Mouse (Mus musculus): ENCODE measurements around the gene Klhdc10. TPM values are rescaled to one million over a fixed set of nuclear protein-coding genes. Genes with fewer than 3 reads are reported as not detected.
A peak's percentile ranks its signal among the peaks of the same experiment; 100 is the strongest.

Klhdc10 gene
- polyA plus RNA-seq, 1 experiment from 2014 or later: 8.2 TPM

DNA sequence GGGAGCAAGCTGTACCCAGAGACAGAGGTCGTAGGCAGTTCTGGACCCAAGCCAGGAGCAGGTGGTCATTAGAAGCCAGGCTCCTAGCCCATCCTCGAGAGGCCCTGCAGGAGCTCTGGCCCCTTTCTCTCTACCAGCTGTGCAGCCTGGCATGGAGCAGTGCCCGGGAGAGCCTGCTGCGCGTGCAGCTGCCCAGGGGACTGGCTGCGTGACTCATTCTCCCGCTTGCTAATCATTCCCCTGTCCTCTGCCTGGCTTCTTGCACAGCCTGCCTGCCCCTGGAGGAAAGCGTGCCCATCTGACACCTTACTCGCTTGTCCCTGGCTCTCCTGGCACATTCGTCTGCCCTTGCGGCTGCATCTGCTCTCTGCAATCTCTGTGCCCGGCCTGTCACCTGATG, 67.7 kb downstream of the Klhdc10 start:
- 86% methylated on average over 12 of the region's 12 CpGs for WGBS (ENCODE audit: insufficient replicate concordance)
- H3K27me3 ChIP-seq: peaks cover 6% of the 10 kb centered on the region
- H3K9ac ChIP-seq: no peak overlapping the region
- no peaks in the 10 kb centered on the region for H3K9me3 ChIP-seq (replicated peaks)
- H3K4me2 ChIP-seq: no peak overlapping the region
- H3K36me3 ChIP-seq: no peaks in the 10 kb centered on the region
- no peak overlapping the region for H3K4me3 ChIP-seq (replicated peaks)
- H3K4me1 ChIP-seq (replicated peaks): peaks cover 16% of the 10 kb centered on the region
- no peak overlapping the region for H3K27ac ChIP-seq
- no peak for ATAC-seq (ENCODE audit: low read depth)
- no peak for DNase-seq

DNA sequence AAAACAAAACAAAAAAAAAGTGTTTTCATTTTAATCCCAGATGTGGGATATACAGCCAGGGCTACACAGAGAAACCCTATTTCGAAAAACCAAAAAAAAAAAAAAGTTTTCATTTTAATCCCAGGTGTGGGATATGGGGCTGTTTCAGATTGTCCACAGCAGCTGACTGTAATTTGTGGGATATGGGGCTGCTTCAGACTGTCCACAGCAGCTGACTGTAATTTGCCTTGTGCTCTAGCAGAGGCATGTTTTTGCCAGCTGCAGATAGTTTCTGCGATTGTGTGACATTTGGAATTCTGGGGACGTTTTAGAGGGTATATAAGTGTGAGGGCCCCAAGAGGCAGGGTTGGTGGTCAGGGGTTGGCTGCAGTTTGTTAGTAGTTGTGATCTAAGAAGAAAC, 70.0 kb downstream of the Klhdc10 start:
- Histone ChIP-seq H3K4me1 (replicated peaks) (peaks cover 16% of the 10 kb centered on the region), H3K9me3 (replicated peaks) (no peaks in the 10 kb centered on the region), H3K27ac (no peak overlapping the region), H3K27me3 (no peaks in the 10 kb centered on the region), H3K36me3 (no peaks in the 10 kb centered on the region), H3K4me2 (no peak overlapping the region), H3K9ac (no peak overlapping the region), H3K4me3 (replicated peaks) (no peak overlapping the region)
- no peak for DNase-seq
- WGBS (ENCODE audit: insufficient replicate concordance): 54% methylated on average over 3 of the region's 3 CpGs
- no peak for ATAC-seq (ENCODE audit: low read depth)

DNA sequence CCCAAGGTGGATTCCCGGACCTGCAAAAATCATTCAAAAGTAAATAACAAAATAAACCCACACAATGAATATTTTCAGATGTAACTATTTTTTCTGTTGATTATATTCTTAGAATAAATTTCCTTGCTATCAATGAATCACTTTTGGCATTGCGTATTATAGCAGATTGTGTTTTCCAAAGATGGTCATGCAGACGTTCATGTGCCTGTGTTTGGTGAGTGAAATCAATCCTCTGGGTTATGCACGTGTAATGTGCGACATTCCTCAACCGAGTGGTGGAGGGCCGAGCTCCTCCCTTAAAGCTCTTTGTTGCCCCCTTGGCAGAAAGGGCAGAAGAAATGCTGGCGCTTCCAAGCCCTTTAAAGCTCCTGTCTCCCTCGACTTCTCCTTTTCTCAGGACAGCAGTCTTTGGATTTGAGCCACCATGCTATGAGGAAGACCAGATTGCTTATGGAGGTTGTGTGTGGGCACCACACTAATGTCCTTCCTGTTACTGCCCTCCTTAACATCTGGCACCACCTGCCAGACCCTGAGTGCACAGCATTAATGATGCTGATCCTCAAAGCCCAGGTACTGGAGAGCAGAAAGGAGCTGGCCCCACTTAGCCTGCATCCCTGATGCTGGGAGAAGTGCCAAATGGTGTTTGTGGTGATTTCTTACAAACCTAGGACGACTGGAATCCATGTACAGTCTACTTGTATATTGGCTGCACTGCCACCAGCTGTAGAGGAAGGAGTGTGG, 74.5 kb downstream of the Klhdc10 start:
- Histone ChIP-seq H3K9me3 (replicated peaks) (no peaks in the 10 kb centered on the region), H3K27me3 (no peaks in the 10 kb centered on the region), H3K36me3 (peaks cover 40% of the 10 kb centered on the region), H3K4me3 (replicated peaks) (no peak overlapping the region), H3K4me1 (replicated peaks) (peaks cover 4% of the 10 kb centered on the region), H3K4me2 (no peak overlapping the region), H3K9ac (no peak overlapping the region), H3K27ac (no peak overlapping the region)
- 70% methylated on average over 10 of the region's 10 CpGs for WGBS (ENCODE audit: insufficient replicate concordance)
- ATAC-seq (ENCODE audit: low read depth): no peak
- DNase-seq: no peak

DNA sequence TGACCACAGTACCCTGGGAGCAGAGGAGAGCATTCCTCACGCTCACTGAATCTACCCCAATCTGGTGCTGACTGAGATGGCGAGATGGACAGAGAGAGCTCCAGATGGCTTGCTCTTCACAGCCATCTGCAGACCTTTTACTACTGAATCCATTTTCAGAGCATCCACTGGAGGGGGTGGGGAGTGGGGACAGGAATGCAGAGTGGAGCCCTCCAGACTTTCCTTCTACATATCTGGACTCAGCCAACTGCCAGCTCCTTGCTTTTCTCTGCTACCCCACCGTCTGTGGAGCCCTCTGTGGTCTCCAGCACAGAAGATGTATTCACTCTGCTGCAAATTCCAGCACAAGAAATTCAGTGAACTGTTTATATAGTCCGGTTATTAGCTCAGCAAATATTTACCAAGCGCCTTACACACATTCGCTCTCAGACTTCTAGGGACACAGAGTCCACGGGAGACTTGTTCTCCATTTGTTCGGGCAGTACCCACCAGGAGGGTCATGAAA, 75.6 kb downstream of the Klhdc10 start:
- no peak for DNase-seq

DNA sequence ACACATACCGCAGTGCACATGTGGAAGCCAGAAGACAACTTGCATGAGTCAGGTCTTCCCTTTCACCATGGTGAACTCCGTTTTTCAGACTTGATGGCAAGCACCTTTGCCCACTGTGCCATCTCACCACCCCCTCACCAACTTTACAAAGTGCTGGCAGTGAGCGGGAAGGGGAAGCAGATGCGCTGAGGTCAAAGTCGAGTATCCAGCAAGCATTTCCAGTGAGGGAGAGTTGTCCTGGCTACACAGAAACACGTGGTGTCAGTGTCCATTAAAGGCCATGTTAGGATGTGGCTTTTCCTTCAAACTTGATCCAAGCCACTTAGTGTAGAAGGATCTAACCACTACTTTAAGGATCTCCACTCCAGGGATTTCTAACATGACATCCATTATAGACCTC, 76.1 kb downstream of the Klhdc10 start:
- DNase-seq: no peak
- whole genome bisulfite sequencing (ENCODE audit: insufficient replicate concordance): 85% methylated on average over 6 of the region's 6 CpGs
- no peak overlapping the region for H3K9ac ChIP-seq
- H3K4me3 ChIP-seq (replicated peaks): no peak overlapping the region
- no peaks in the 10 kb centered on the region for H3K27me3 ChIP-seq
- H3K36me3 ChIP-seq: peaks cover 56% of the 10 kb centered on the region
- no peak overlapping the region for H3K27ac ChIP-seq
- H3K4me2 ChIP-seq: no peak overlapping the region
- peaks cover 4% of the 10 kb centered on the region for H3K4me1 ChIP-seq (replicated peaks)
- H3K9me3 ChIP-seq (replicated peaks): no peaks in the 10 kb centered on the region
- ATAC-seq (ENCODE audit: low read depth): no peak

More for the DNA sequence above, 75.6 kb downstream of the Klhdc10 start:
- Histone ChIP-seq H3K9ac (no peak overlapping the region), H3K4me2 (0 out of 2 replicates have a peak overlapping the region, but pooled peaks have one; percentile 6), H3K36me3 (peaks cover 51% of the 10 kb centered on the region), H3K4me3 (replicated peaks) (no peak overlapping the region), H3K9me3 (replicated peaks) (no peaks in the 10 kb centered on the region), H3K27ac (peak overlapping the region; percentile 45; the same call in 1 of the 2 replicates), H3K27me3 (no peaks in the 10 kb centered on the region), H3K4me1 (replicated peaks) (peaks cover 4% of the 10 kb centered on the region)
- ATAC-seq (ENCODE audit: low read depth): peak; percentile 56; the same call in 1 of the 2 replicates
- WGBS (ENCODE audit: insufficient replicate concordance): 82% methylated on average over 8 of the region's 8 CpGs

DNA sequence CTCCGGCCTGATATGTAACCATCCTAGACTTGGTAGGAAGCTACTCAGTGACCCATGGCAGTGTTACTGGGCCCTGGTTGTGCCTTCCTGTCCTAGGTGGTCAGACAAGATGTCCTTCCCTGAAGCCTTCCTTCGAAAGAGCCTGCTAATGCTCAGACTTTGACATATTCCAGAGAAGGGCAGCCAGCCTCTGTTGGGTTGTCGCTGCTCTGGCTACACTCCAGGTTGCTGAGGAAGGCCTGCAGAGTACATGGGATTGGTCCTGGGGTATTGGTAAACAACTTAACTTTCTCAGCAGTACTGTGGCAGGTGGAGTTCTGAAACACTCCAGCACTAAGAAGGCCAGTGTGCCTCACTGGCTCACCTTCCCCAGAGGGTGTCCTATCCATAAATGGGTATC, 77.8 kb downstream of the Klhdc10 start:
- Histone ChIP-seq H3K4me3 (replicated peaks) (no peak overlapping the region), H3K27ac (no peak overlapping the region), H3K4me1 (replicated peaks) (peaks cover 4% of the 10 kb centered on the region), H3K9ac (no peak overlapping the region), H3K9me3 (replicated peaks) (no peaks in the 10 kb centered on the region), H3K27me3 (no peaks in the 10 kb centered on the region), H3K36me3 (peaks cover 73% of the 10 kb centered on the region), H3K4me2 (no peak overlapping the region)
- ATAC-seq (ENCODE audit: low read depth) (no peak), DNase-seq (no peak)
- WGBS (ENCODE audit: insufficient replicate concordance): 85% methylated on average over 3 of the region's 3 CpGs

DNA sequence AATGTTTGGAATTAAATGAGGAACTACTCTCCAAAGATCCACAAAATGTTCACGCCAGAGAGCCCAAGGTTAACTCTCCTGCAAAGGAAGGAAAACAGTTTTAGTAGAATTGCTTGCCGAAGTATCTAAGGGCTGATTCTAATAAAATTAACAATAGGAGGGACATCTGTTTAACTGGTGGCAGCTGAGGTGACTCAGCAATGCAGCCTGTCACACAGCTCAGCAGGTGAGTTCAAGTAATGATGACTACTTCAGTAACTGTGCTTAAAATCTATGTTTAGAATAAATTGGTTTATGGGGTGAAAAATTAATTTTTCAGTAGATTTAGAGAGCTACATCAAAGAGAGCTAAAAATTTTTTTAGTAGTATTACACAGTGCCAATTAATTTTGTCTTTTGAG, 81.2 kb downstream of the Klhdc10 start:
- Histone ChIP-seq H3K9me3 (replicated peaks) (no peaks in the 10 kb centered on the region), H3K4me3 (replicated peaks) (no peak overlapping the region), H3K27me3 (no peaks in the 10 kb centered on the region), H3K4me2 (no peak overlapping the region), H3K9ac (no peak overlapping the region), H3K27ac (no peak overlapping the region), H3K36me3 (peaks cover 99% of the 10 kb centered on the region), H3K4me1 (replicated peaks) (peaks cover 4% of the 10 kb centered on the region; the same call in 1 of the 2 replicates)
- no peak for ATAC-seq (ENCODE audit: low read depth)
- 78% methylated on average over 2 of the region's 2 CpGs for WGBS (ENCODE audit: insufficient replicate concordance)
- no peak for DNase-seq

DNA sequence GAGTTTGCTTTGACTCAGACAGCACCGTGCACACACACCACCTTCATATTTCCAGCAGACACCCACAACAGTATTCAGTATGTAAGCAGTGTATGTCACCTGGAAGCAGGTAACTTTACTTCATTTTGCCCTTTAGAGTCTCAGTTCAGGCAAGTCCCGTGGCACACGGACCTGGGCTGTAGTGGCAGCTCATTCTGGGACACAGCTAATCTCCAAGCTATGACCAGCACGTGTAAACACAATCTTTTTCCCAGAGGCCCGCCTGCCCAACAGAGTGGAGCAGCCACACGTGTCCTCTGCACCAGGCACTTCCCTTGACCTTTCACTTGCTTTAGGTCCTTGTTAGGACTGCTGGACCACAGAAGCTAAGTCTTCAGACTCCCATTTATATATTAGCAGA, 84.8 kb downstream of the Klhdc10 start:
- DNase-seq (no peak), ATAC-seq (ENCODE audit: low read depth) (no peak)
- no peak overlapping the region for H3K9ac ChIP-seq
- H3K4me2 ChIP-seq: no peak overlapping the region
- H3K9me3 ChIP-seq (replicated peaks): no peaks in the 10 kb centered on the region
- H3K4me3 ChIP-seq (replicated peaks): no peak overlapping the region
- peaks cover 93% of the 10 kb centered on the region for H3K36me3 ChIP-seq
- H3K27ac ChIP-seq: no peak overlapping the region
- WGBS (ENCODE audit: insufficient replicate concordance): 86% methylated on average over 6 of the region's 6 CpGs
- H3K27me3 ChIP-seq: no peaks in the 10 kb centered on the region
- no peaks in the 10 kb centered on the region for H3K4me1 ChIP-seq (replicated peaks)

DNA sequence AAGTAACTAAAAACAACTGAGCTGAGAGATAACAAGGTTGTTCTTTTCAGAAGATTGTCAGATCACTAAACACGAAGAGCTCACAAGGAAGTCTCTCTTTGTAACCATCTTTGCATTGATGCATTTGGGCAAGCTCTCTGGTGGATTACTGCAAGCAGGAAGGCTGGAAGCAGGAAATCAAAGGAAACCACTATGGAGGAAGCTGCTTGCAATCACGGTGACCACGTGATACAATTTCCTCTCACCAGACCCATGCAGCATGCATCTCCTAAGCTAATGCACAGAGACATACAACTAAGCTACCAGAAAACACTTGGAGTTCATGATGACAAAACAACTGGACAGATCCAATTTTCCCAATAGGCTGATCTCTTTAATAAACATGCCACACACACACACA, 97.4 kb downstream of the Klhdc10 start:
- H3K27ac ChIP-seq: no peak overlapping the region
- 41% methylated on average over 3 of the region's 3 CpGs for WGBS (ENCODE audit: insufficient replicate concordance)
- no peak overlapping the region for H3K4me3 ChIP-seq (replicated peaks)
- no peak for DNase-seq
- no peak overlapping the region for H3K4me2 ChIP-seq
- H3K9ac ChIP-seq: no peak overlapping the region
- no peak for ATAC-seq (ENCODE audit: low read depth)
- H3K4me1 ChIP-seq (replicated peaks): peaks cover 12% of the 10 kb centered on the region
- no peaks in the 10 kb centered on the region for H3K9me3 ChIP-seq (replicated peaks)
- no peaks in the 10 kb centered on the region for H3K27me3 ChIP-seq
- H3K36me3 ChIP-seq: peaks cover 80% of the 10 kb centered on the region

Other genes starting within 250 kb of the Klhdc10 start
- gene Ube2h, start 97.3 kb upstream of the Klhdc10 start, polyA plus RNA-seq (2015; fragmentation: Nextera tagmentation; extraction: Ambion mirVana): 25.4 and 28.5 TPM in 2 replicates
- 33.4 and 33.8 TPM in 2 replicates for gene Zc3hc1, start 10.8 kb upstream of the Klhdc10 start, polyA plus RNA-seq (2015; fragmentation: Nextera tagmentation; extraction: Ambion mirVana)
- 22.6 and 24.8 TPM in 2 replicates for gene Tmem209, start 107.9 kb downstream of the Klhdc10 start, polyA plus RNA-seq (2015; fragmentation: Nextera tagmentation; extraction: Ambion mirVana)
- 0.12 and 0.30 TPM in 2 replicates for gene Ssmem1, start 108.0 kb downstream of the Klhdc10 start, polyA plus RNA-seq (2015; fragmentation: Nextera tagmentation; extraction: Ambion mirVana)
- 1.1 and 2.5 TPM in 2 replicates for gene Cpa2, start 139.7 kb downstream of the Klhdc10 start, polyA plus RNA-seq (2015; fragmentation: Nextera tagmentation; extraction: Ambion mirVana)
- 0.13 and 0.16 TPM in 2 replicates for gene Cpa4, start 166.5 kb downstream of the Klhdc10 start, polyA plus RNA-seq (2015; fragmentation: Nextera tagmentation; extraction: Ambion mirVana)
- gene Cpa5, start 209.1 kb downstream of the Klhdc10 start, polyA plus RNA-seq (2015; fragmentation: Nextera tagmentation; extraction: Ambion mirVana): not detected in 2 replicates
- 0.52 and 1.4 TPM in 2 replicates for gene Cpa1, start 237.3 kb downstream of the Klhdc10 start, polyA plus RNA-seq (2015; fragmentation: Nextera tagmentation; extraction: Ambion mirVana)